Mouse (Mus musculus) thymus, postnatal 36 days (tissue): ENCODE data around the gene Clic3.

Source experiments
- DNase-seq, 2 experiments: peaks; one replicate each; pipeline ENCODE4 v3.0.0; 2022; ENCODE audit warnings: mixed read lengths in 2 of 2

Clic3 gene

GRCm38 (mm10) chr2:25450853-25451647 lies 5.6 kb upstream of the Clic3 start:
- DNase-seq: no peak

GRCm38 (mm10) chr2:25452951-25453350 lies 3.7 kb upstream of the Clic3 start:
- no peak for DNase-seq

GRCm38 (mm10) chr2:25457022-25457896 lies 621 bp downstream of the Clic3 start:
- DNase-seq: no peak

- DNase-seq: no peak
These were observed 2.3 kb downstream of the Clic3 start for GRCm38 (mm10) chr2:25458911-25459310.

GRCm38 (mm10) chr2:25460135-25460534 lies 3.5 kb downstream of the Clic3 start:
- no peak for DNase-seq

- DNase-seq: peak; percentile 93 to 96
These were observed 4.1 kb downstream of the Clic3 start, which contains the start of gene Paxx for GRCm38 (mm10) chr2:25460551-25461309. Paxx (minus strand) TSS chr2:25461094.

GRCm38 (mm10) chr2:25461407-25461806 lies 4.8 kb downstream of the Clic3 start:
- no peak for DNase-seq

GRCm38 (mm10) chr2:25463630-25464029 lies 7.0 kb downstream of the Clic3 start:
- no peak for DNase-seq

- no peak for DNase-seq
These were observed 8.6 kb downstream of the Clic3 start for GRCm38 (mm10) chr2:25465256-25465655.

GRCm38 (mm10) chr2:25465816-25466635 lies 9.4 kb downstream of the Clic3 start:
- DNase-seq: peak; percentile 76 to 86

- DNase-seq: no peak
These were observed 11.1 kb downstream of the Clic3 start for GRCm38 (mm10) chr2:25467606-25468303.

GRCm38 (mm10) chr2:25468962-25469915 lies 12.6 kb downstream of the Clic3 start:
- DNase-seq: no peak

- DNase-seq: no peak
These were observed 13.3 kb downstream of the Clic3 start, which contains the start of gene Ptgds for GRCm38 (mm10) chr2:25469969-25470368. Ptgds (minus strand) TSS chr2:25470046.

- DNase-seq: no peak
These were observed 15.9 kb downstream of the Clic3 start for GRCm38 (mm10) chr2:25472550-25472949.

- DNase-seq: no peak
These were observed 20.9 kb downstream of the Clic3 start for GRCm38 (mm10) chr2:25477541-25477940.

GRCm38 (mm10) chr2:25477967-25478675 lies 21.5 kb downstream of the Clic3 start:
- no peak for DNase-seq

- DNase-seq: no peak
These were observed 23.1 kb downstream of the Clic3 start for GRCm38 (mm10) chr2:25479551-25480311.

- DNase-seq: no peak
These were observed 23.9 kb downstream of the Clic3 start for GRCm38 (mm10) chr2:25480541-25480940.

GRCm38 (mm10) chr2:25482969-25483368 lies 26.3 kb downstream of the Clic3 start:
- DNase-seq: peak; percentile 66 to 71
